Mouse (Mus musculus) midbrain, embryonic 14.5 days (tissue): ENCODE data around the gene Strn. TPM values are rescaled to one million over a fixed set of nuclear protein-coding genes. Genes with fewer than 3 reads are reported as not detected.
A peak's percentile ranks its signal among the peaks of the same experiment; 100 is the strongest.

ENCODE experiments used
- ATAC-seq: fragments of 200-750 bp; cut with Nextera tagmentation; 2 replicates; pipeline ENCODE4 v1.8.0; 2017; ENCODE audit warnings: moderate number of reproducible peaks, moderate library complexity; ENCODE audit not compliant: low FRiP score, low TSS enrichment
- DNase-seq: peaks from one replicate; pipeline ENCODE4 v3.0.0-alpha.2; 2015
- H3K27ac ChIP-seq: fragments of 300-500 bp; sonication (generic); replicated peaks from 2 replicates; pipeline ENCODE4 v1.5.1; 2014; ENCODE audit warnings: mild to moderate bottlenecking, low read depth, low read length, moderate library complexity
- H3K27me3 ChIP-seq: fragments of 300-500 bp; sonication (generic); 2 replicates; pipeline ENCODE4 v1.6.1; 2014; ENCODE audit warnings: low read length, control low read depth, mixed read lengths; ENCODE audit not compliant: control insufficient read depth, insufficient read depth
- H3K36me3 ChIP-seq: fragments of 300-500 bp; sonication (generic); 2 replicates; pipeline ENCODE4 v1.6.1; 2014; ENCODE audit warnings: low read length, control low read depth; ENCODE audit not compliant: control insufficient read depth, insufficient read depth
- H3K4me1 ChIP-seq: fragments of 300-500 bp; sonication (generic); 2 replicates; pipeline ENCODE4 v1.6.1; 2014; ENCODE audit warnings: mild to moderate bottlenecking, antibody characterized with exemption, low read length, control low read depth; ENCODE audit not compliant: control insufficient read depth, insufficient read depth
- H3K4me2 ChIP-seq: fragments of 300-500 bp; sonication (generic); 2 replicates; pipeline ENCODE4 v1.6.1; 2014; ENCODE audit warnings: mild to moderate bottlenecking, low read length, moderate library complexity
- H3K4me3 ChIP-seq: fragments of 300-500 bp; sonication (generic); replicated peaks from 2 replicates; pipeline ENCODE4 v1.5.1; 2014; ENCODE audit warnings: low read depth, low read length
- H3K9ac ChIP-seq: fragments of 300-500 bp; sonication (generic); replicated peaks from 2 replicates; pipeline ENCODE4 v1.6.1; 2014; ENCODE audit warnings: mild to moderate bottlenecking, low read length, moderate library complexity
- H3K9me3 ChIP-seq: fragments of 300-500 bp; sonication (generic); 2 replicates; pipeline ENCODE4 v1.6.1; 2016; ENCODE audit warnings: low read length, control low read depth, mixed read lengths; ENCODE audit not compliant: control insufficient read depth
- WGBS: fragments of 180-500 bp; shearing (Covaris S2); extraction: QIAGEN DNeasy Blood & Tissue Kit; methylation state at CpG from one replicate; pipeline ENCODE4 v1.1.7; 2014; 5-methylcytosine and 5-hydroxymethylcytosine counted together
- polyA plus RNA-seq: library from polyadenylated mRNA; unstranded; fragments of >200 nt; fragmentation: Nextera tagmentation; extraction: Ambion mirVana; gene quantifications from 2 replicates; pipeline ENCODE4 v1.2.1, GENCODE M21; 2014

Strn gene
- polyA plus RNA-seq, 1 experiment from 2014 or later: 8.2 TPM

- Histone ChIP-seq H3K4me1 (no peaks in the 10 kb centered on the region), H3K4me3 (no peak overlapping the region), H3K27me3 (no peaks in the 10 kb centered on the region), H3K4me2 (no peak overlapping the region), H3K9ac (no peak overlapping the region), H3K27ac (no peak overlapping the region), H3K36me3 (peaks cover 6% of the 10 kb centered on the region; the same call in 1 of the 2 replicates), H3K9me3 (no peaks in the 10 kb centered on the region)
- 84% methylated on average over 4 of the region's 4 CpGs for WGBS
- ATAC-seq (no peak), DNase-seq (no peak)
These were observed 116.3 kb downstream of the Strn start for GRCm38 (mm10) chr17:78620740-78621139.

DNA sequence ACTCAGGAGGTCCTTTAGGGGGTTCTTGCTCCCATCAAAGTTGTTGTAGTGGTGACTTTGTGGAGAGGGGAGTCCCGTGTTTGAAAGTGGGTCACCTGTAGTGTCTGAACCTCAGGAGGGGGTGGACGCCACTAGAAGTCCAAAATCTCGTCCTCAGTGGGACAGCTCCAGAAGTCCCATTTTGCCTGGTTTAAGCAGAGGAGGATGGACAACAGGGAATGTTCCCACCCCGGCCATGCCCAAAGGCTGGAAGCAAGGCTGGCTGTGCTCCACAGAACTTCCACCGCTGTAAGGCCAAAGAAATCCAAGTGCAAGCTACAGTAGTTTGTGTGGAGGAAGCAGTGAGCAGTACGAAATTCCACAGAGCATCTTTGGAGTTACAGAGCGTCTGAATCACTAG, 117.0 kb downstream of the Strn start:
- no peaks in the 10 kb centered on the region for H3K4me1 ChIP-seq
- DNase-seq (no peak), ATAC-seq (no peak)
- no peaks in the 10 kb centered on the region for H3K9me3 ChIP-seq
- no peak overlapping the region for H3K9ac ChIP-seq
- H3K4me2 ChIP-seq: no peak overlapping the region
- no peaks in the 10 kb centered on the region for H3K27me3 ChIP-seq
- H3K36me3 ChIP-seq: peaks cover 5% of the 10 kb centered on the region; the same call in 1 of the 2 replicates
- H3K4me3 ChIP-seq: no peak overlapping the region
- WGBS: 96% methylated on average over 7 of the region's 7 CpGs
- no peak overlapping the region for H3K27ac ChIP-seq

DNA sequence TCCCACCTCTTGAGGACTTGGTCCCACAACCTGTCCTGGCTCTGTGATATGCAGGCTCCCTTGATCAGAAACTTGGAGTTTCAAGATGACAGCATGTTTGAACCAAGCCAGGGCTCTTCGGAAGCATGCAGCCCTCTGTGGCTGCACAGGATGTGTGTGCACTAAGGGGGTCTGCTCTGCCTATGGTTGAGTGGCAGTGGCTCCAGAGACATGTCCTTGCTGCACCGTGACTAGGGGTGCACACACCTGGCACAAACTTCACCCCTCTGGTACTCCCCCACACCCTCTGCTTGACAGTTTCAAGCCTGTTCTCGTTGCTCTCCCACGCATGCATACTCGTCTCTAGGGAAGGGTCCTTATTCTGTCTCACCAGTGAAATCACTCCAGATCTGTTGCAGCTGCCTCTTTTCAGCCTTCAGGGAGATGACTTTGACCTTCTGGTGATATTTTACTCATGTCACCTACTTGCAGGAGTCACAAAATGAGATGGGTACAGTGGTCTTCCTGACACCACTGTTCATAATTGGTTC, 118.8 kb downstream of the Strn start:
- no peak overlapping the region for H3K4me2 ChIP-seq
- no peaks in the 10 kb centered on the region for H3K36me3 ChIP-seq
- no peak overlapping the region for H3K9ac ChIP-seq
- H3K27me3 ChIP-seq: no peaks in the 10 kb centered on the region
- no peak for ATAC-seq
- no peaks in the 10 kb centered on the region for H3K9me3 ChIP-seq
- 87% methylated on average over 5 of the region's 5 CpGs for WGBS
- no peak overlapping the region for H3K27ac ChIP-seq
- H3K4me1 ChIP-seq: no peaks in the 10 kb centered on the region
- H3K4me3 ChIP-seq: no peak overlapping the region
- DNase-seq: no peak

GRCm38 (mm10) chr17:78615096-78615495, 121.9 kb downstream of the Strn start:
- H3K36me3 ChIP-seq: no peaks in the 10 kb centered on the region
- 92% methylated on average over 3 of the region's 3 CpGs for WGBS
- no peaks in the 10 kb centered on the region for H3K9me3 ChIP-seq
- H3K27ac ChIP-seq: no peak overlapping the region
- no peaks in the 10 kb centered on the region for H3K27me3 ChIP-seq
- DNase-seq (no peak), ATAC-seq (no peak)
- H3K4me2 ChIP-seq: no peak overlapping the region
- H3K4me3 ChIP-seq: no peak overlapping the region
- no peaks in the 10 kb centered on the region for H3K4me1 ChIP-seq
- H3K9ac ChIP-seq: no peak overlapping the region

DNA sequence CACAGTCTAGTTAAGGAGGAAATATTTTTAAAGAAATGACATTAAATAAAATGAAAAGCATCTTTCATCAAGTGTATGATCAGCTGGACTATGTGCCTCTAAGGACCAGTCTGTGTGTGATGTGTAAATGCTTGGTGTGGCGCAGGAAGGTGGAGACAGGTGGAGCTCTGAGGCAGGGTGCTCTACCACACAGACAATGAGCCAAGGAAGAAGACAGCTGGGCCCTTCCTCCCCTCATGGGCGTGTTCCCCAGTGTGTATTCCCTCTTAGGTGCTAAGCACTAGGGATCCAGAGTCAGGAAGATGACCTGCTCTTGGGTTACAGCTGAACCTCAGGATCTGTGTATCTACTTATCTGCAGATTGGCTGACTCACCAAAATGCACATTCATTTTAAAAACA, 122.5 kb downstream of the Strn start:
- H3K4me1 ChIP-seq: no peaks in the 10 kb centered on the region
- H3K27me3 ChIP-seq: no peaks in the 10 kb centered on the region
- no peak overlapping the region for H3K4me2 ChIP-seq
- no peak overlapping the region for H3K27ac ChIP-seq
- no peak for ATAC-seq
- no peak overlapping the region for H3K9ac ChIP-seq
- H3K36me3 ChIP-seq: no peaks in the 10 kb centered on the region
- no peaks in the 10 kb centered on the region for H3K9me3 ChIP-seq
- DNase-seq: no peak
- H3K4me3 ChIP-seq: no peak overlapping the region
- 74% methylated on average over 2 of the region's 2 CpGs for WGBS

- WGBS: 75% methylated on average over 6 of the region's 6 CpGs
These were observed 125.9 kb downstream of the Strn start for GRCm38 (mm10) chr17:78611117-78611516.

GRCm38 (mm10) chr17:78609191-78609855, 127.7 kb downstream of the Strn start:
- WGBS: 94% methylated on average over 13 of the region's 13 CpGs

More at GRCm38 (mm10) chr17:78611117-78611516, 125.9 kb downstream of the Strn start:
- no peak overlapping the region for H3K9ac ChIP-seq
- ATAC-seq (peak; percentile 55; the same call in 1 of the 2 replicates), DNase-seq (peak; percentile 41)
- H3K4me2 ChIP-seq: no peak overlapping the region
- H3K36me3 ChIP-seq: no peaks in the 10 kb centered on the region
- no peak overlapping the region for H3K4me3 ChIP-seq
- H3K4me1 ChIP-seq: no peaks in the 10 kb centered on the region
- no peaks in the 10 kb centered on the region for H3K27me3 ChIP-seq
- no peak overlapping the region for H3K27ac ChIP-seq
- H3K9me3 ChIP-seq: no peaks in the 10 kb centered on the region

DNA sequence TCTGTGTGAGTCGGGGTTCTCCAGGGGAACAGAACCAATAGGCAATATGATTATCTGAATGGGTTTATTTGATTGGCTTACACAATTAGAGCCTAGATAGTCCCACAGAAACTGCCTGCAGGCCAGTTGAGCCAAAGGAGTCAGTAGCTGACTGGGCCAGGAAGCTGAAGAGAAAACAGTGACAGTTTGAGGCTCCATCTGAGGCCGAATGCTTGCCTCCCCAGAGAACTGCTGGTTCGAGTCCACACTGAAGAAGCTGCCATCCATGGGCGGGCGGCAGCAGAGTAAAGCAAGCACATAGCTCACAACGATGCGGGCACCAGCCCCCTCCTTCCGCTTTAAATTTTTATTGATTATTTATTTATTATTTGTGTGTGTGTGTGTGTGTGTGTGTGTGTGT, 128.3 kb downstream of the Strn start:
- Histone ChIP-seq H3K9ac (no peak overlapping the region), H3K4me1 (no peaks in the 10 kb centered on the region), H3K27me3 (no peaks in the 10 kb centered on the region), H3K4me2 (no peak overlapping the region), H3K27ac (no peak overlapping the region), H3K36me3 (no peaks in the 10 kb centered on the region), H3K4me3 (no peak overlapping the region), H3K9me3 (no peaks in the 10 kb centered on the region)
- ATAC-seq: no peak
- WGBS: 89% methylated on average over 8 of the region's 8 CpGs
- no peak for DNase-seq

More at GRCm38 (mm10) chr17:78609191-78609855, 127.7 kb downstream of the Strn start:
- Histone ChIP-seq H3K27ac (no peak overlapping the region), H3K9me3 (no peaks in the 10 kb centered on the region), H3K4me1 (no peaks in the 10 kb centered on the region), H3K27me3 (no peaks in the 10 kb centered on the region), H3K4me3 (no peak overlapping the region), H3K36me3 (no peaks in the 10 kb centered on the region), H3K4me2 (no peak overlapping the region), H3K9ac (no peak overlapping the region)
- DNase-seq: no peak
- no peak for ATAC-seq

- Histone ChIP-seq H3K27ac (no peak overlapping the region), H3K4me2 (no peak overlapping the region), H3K4me3 (no peak overlapping the region), H3K9me3 (no peaks in the 10 kb centered on the region), H3K4me1 (no peaks in the 10 kb centered on the region), H3K9ac (no peak overlapping the region), H3K36me3 (no peaks in the 10 kb centered on the region), H3K27me3 (no peaks in the 10 kb centered on the region)
- WGBS: 81% methylated on average over 16 of the region's 16 CpGs
- ATAC-seq: no peak
- no peak for DNase-seq
These were observed 128.8 kb downstream of the Strn start for GRCm38 (mm10) chr17:78608135-78608670.
